Mouse (Mus musculus) testis, adult 2 months (tissue): Measurements from ENCODE around the gene Mgl2. TPM values are rescaled to one million over a fixed set of nuclear protein-coding genes. Genes with fewer than 3 reads are reported as not detected.
"Not testable (repeated sequence)": the region's sequence is repeated elsewhere in the genome, so short reads cannot be mapped to it uniquely, and the experiment has no call there.

Source experiments
- H3K27ac ChIP-seq: fragments of 200-500 bp; 2 replicates; pipeline ENCODE4 v1.5.1; 2012; ENCODE audit warnings: low read depth, low read length; ENCODE audit not compliant: control insufficient read depth, insufficient read depth
- H3K27me3 ChIP-seq: fragments of 200-500 bp; 2 replicates; pipeline ENCODE4 v1.6.1; 2012; ENCODE audit warnings: mild to moderate bottlenecking, low read length, moderate library complexity; ENCODE audit not compliant: control insufficient read depth, insufficient read depth
- H3K36me3 ChIP-seq: fragments of 200-500 bp; 2 replicates; pipeline ENCODE4 v1.6.1; 2012; ENCODE audit warnings: mild to moderate bottlenecking, low read length; ENCODE audit not compliant: control insufficient read depth, insufficient read depth
- H3K4me1 ChIP-seq: fragments of 200-500 bp; 2 replicates; pipeline ENCODE4 v1.6.1; 2012; ENCODE audit warnings: low read length; ENCODE audit not compliant: control insufficient read depth, insufficient read depth
- H3K4me3 ChIP-seq: fragments of 200-500 bp; 2 replicates; pipeline ENCODE4 v1.5.1; 2012; ENCODE audit warnings: low read depth, mild to moderate bottlenecking, low read length, moderate library complexity, mixed read lengths; ENCODE audit not compliant: control insufficient read depth
- CTCF ChIP-seq: fragments of 200-500 bp; IDR thresholded peaks from 2 replicates; pipeline ENCODE4 v1.5.1; 2012; ENCODE audit warnings: low read depth, mild to moderate bottlenecking, inconsistent platforms, low read length, moderate library complexity; ENCODE audit not compliant: control insufficient read depth, insufficient read depth, insufficient replicate concordance
- POLR2A ChIP-seq: fragments of 200-500 bp; IDR thresholded peaks from 2 replicates; pipeline ENCODE4 v1.6.1; 2012; ENCODE audit warnings: low read depth, mild to moderate bottlenecking, inconsistent platforms, low read length, moderate library complexity; ENCODE audit not compliant: control insufficient read depth
- polyA plus RNA-seq: library from polyadenylated mRNA; depleted of rRNA; stranded (reverse); fragments of >200 nt; gene quantifications from 2 replicates; pipeline ENCODE4 v1.2.3, GENCODE M21; 2012

Mgl2 gene
- polyA plus RNA-seq, 1 experiment, result 1.4 TPM

GRCm38 (mm10) chr11:70151072-70151471 is 20.9 kb downstream of the Mgl2 start:
- Histone ChIP-seq H3K27ac (no peak overlapping the region), H3K4me3 (no peak overlapping the region), H3K36me3 (no peaks in the 10 kb centered on the region), H3K27me3 (no peaks in the 10 kb centered on the region), H3K4me1 (no peaks in the 10 kb centered on the region)
- no peak for TF ChIP-seq CTCF
- TF ChIP-seq POLR2A, result no peak

GRCm38 (mm10) chr11:70155897-70156296 is 25.8 kb downstream of the Mgl2 start, which contains the start of gene Clec10a:
Gene Clec10a (plus strand): TSS chr11:70156197.
- H3K4me1 ChIP-seq, H3K4me3 ChIP-seq: not testable (repeated sequence)

GRCm38 (mm10) chr11:70162336-70162735 is 32.2 kb downstream of the Mgl2 start:
- no peaks in the 10 kb centered on the region for H3K36me3 ChIP-seq
- no peak for TF ChIP-seq POLR2A
- no peak for TF ChIP-seq CTCF

More at GRCm38 (mm10) chr11:70155897-70156296, 25.8 kb downstream of the Mgl2 start, which contains the start of gene Clec10a:
- H3K27me3 ChIP-seq, H3K27ac ChIP-seq, H3K36me3 ChIP-seq: not testable (repeated sequence)

GRCm38 (mm10) chr11:70165972-70166921 is 36.1 kb downstream of the Mgl2 start:
- TF ChIP-seq CTCF (no peak), POLR2A (no peak)
- H3K27ac ChIP-seq, result no peak overlapping the region
- peaks cover 6% of the 10 kb centered on the region for H3K4me1 ChIP-seq
- no peaks in the 10 kb centered on the region for H3K27me3 ChIP-seq
- no peaks in the 10 kb centered on the region for H3K36me3 ChIP-seq
- no peak overlapping the region for H3K4me3 ChIP-seq

More at GRCm38 (mm10) chr11:70162336-70162735, 32.2 kb downstream of the Mgl2 start:
- H3K4me1 ChIP-seq, result no peaks in the 10 kb centered on the region
- no peak overlapping the region for H3K4me3 ChIP-seq
- no peak overlapping the region for H3K27ac ChIP-seq
- no peaks in the 10 kb centered on the region for H3K27me3 ChIP-seq

- TF ChIP-seq CTCF (no peak), POLR2A (no peak)
- Histone ChIP-seq H3K36me3 (no peaks in the 10 kb centered on the region), H3K4me3 (no peak overlapping the region), H3K4me1 (peaks cover 6% of the 10 kb centered on the region), H3K27ac (no peak overlapping the region), H3K27me3 (no peaks in the 10 kb centered on the region)
Observed at GRCm38 (mm10) chr11:70168136-70168535, 38.0 kb downstream of the Mgl2 start.

- H3K4me3 ChIP-seq, H3K27ac ChIP-seq, H3K36me3 ChIP-seq, H3K4me1 ChIP-seq, H3K27me3 ChIP-seq: not testable (repeated sequence)
Observed at GRCm38 (mm10) chr11:70169471-70169870, 39.3 kb downstream of the Mgl2 start.

- H3K36me3 ChIP-seq, result no peaks in the 10 kb centered on the region
- TF ChIP-seq POLR2A (no peak), CTCF (no peak)
- H3K27me3 ChIP-seq, result no peaks in the 10 kb centered on the region
- H3K4me1 ChIP-seq, result peaks cover 6% of the 10 kb centered on the region
- H3K27ac ChIP-seq, result no peak overlapping the region
- H3K4me3 ChIP-seq, result no peak overlapping the region
Observed at GRCm38 (mm10) chr11:70170291-70170690, 40.2 kb downstream of the Mgl2 start.
